Mouse (Mus musculus) liver, embryonic 11.5 days (tissue): Measurements from ENCODE around the gene Tmem19. TPM values are rescaled to one million over a fixed set of nuclear protein-coding genes. Genes with fewer than 3 reads are reported as not detected.

Source experiments
- ATAC-seq: fragments of 200-750 bp; cut with Nextera tagmentation; replicated peaks from 2 replicates; pipeline ENCODE4 v1.8.0; 2017; ENCODE audit warnings: moderate number of reproducible peaks, mild to moderate bottlenecking, moderate TSS enrichment, moderate library complexity; ENCODE audit not compliant: low FRiP score
- DNase-seq: peaks from one replicate; pipeline ENCODE4 v3.0.0-alpha.2; 2017; ENCODE audit warnings: low spot score
- H3K27ac ChIP-seq: fragments of 300-500 bp; sonication (generic); 2 replicates; pipeline ENCODE4 v1.5.1; 2014; ENCODE audit warnings: mild to moderate bottlenecking, low read depth, low read length, control low read depth
- H3K27me3 ChIP-seq: fragments of 300-500 bp; sonication (generic); replicated peaks from 2 replicates; pipeline ENCODE4 v1.6.1; 2014; ENCODE audit warnings: low read length, mixed read lengths; ENCODE audit not compliant: control insufficient read depth, insufficient read depth
- H3K36me3 ChIP-seq: fragments of 300-500 bp; sonication (generic); 2 replicates; pipeline ENCODE4 v1.6.1; 2014; ENCODE audit warnings: mild to moderate bottlenecking, low read length, moderate library complexity, mixed read lengths; ENCODE audit not compliant: control insufficient read depth, insufficient read depth
- H3K4me1 ChIP-seq: fragments of 300-500 bp; sonication (generic); replicated peaks from 2 replicates; pipeline ENCODE4 v1.6.1; 2014; ENCODE audit warnings: low read length, mixed read lengths; ENCODE audit not compliant: control insufficient read depth, insufficient read depth
- H3K4me2 ChIP-seq: fragments of 300-500 bp; sonication (generic); 2 replicates; pipeline ENCODE4 v1.6.1; 2014; ENCODE audit warnings: mild to moderate bottlenecking, control low read depth, moderate library complexity
- H3K4me3 ChIP-seq: fragments of 300-500 bp; sonication (generic); 2 replicates; pipeline ENCODE4 v1.5.1; 2014; ENCODE audit warnings: low read depth, low read length, control low read depth
- H3K9ac ChIP-seq: fragments of 300-500 bp; sonication (generic); 2 replicates; pipeline ENCODE4 v1.6.1; 2014; ENCODE audit warnings: low read depth, low read length, control low read depth
- H3K9me3 ChIP-seq: fragments of 300-500 bp; sonication (generic); 2 replicates; pipeline ENCODE4 v1.6.1; 2016; ENCODE audit warnings: low read length, inconsistent platforms, mixed read lengths; ENCODE audit not compliant: control insufficient read depth
- WGBS: fragments of 180-500 bp; shearing (Covaris S2); extraction: QIAGEN DNeasy Blood & Tissue Kit; methylation state at CpG from one replicate; pipeline ENCODE4 v1.1.7; 2014; 5-methylcytosine and 5-hydroxymethylcytosine counted together
- polyA plus RNA-seq: library from polyadenylated mRNA; unstranded; fragments of >200 nt; fragmentation: Nextera tagmentation; extraction: Ambion mirVana; gene quantifications from 2 replicates; pipeline ENCODE4 v1.2.1, GENCODE M21; 2014

The Tmem19 gene
- polyA plus RNA-seq, 1 experiment from 2014 or later, result 21.2 TPM

DNA sequence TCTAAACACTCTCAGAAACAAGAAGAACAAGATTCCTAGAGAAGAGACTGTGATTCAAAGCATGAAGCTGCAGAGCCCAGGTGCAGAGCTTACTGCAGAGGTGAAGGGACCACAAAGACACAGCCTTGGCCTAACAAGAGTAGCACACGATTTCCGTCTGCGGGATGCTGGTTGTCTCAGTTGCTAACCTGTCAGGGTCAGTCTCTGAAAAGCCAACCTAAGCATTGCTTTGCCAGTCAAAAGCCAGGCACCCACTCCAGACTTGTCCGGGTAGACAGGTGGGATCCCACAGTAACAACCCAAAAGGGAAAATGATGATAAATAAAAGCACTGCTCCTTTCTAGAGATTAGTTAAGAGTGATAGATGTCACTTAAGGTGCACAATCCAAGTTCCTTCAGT, 53.1 kb downstream of the Tmem19 start:
- Histone ChIP-seq H3K27ac (no peak overlapping the region), H3K4me3 (no peak overlapping the region), H3K9me3 (no peaks in the 10 kb centered on the region), H3K4me2 (no peak overlapping the region), H3K9ac (no peak overlapping the region), H3K4me1 (peaks cover 29% of the 10 kb centered on the region), H3K36me3 (no peaks in the 10 kb centered on the region), H3K27me3 (no peaks in the 10 kb centered on the region)
- ATAC-seq (no peak), DNase-seq (no peak)
- 89% methylated on average over 4 of the region's 4 CpGs for WGBS

GRCm38 (mm10) chr10:115307331-115307875, 54.9 kb downstream of the Tmem19 start:
- H3K9me3 ChIP-seq, result no peaks in the 10 kb centered on the region
- no peak overlapping the region for H3K9ac ChIP-seq
- DNase-seq (no peak), ATAC-seq (no peak)
- no peak overlapping the region for H3K27ac ChIP-seq
- H3K4me1 ChIP-seq, result peaks cover 13% of the 10 kb centered on the region
- no peaks in the 10 kb centered on the region; the same call in 1 of the 2 replicates for H3K36me3 ChIP-seq
- H3K27me3 ChIP-seq, result no peaks in the 10 kb centered on the region
- no peak overlapping the region for H3K4me3 ChIP-seq
- 88% methylated on average over 7 of the region's 7 CpGs for WGBS
- H3K4me2 ChIP-seq, result no peak overlapping the region

DNA sequence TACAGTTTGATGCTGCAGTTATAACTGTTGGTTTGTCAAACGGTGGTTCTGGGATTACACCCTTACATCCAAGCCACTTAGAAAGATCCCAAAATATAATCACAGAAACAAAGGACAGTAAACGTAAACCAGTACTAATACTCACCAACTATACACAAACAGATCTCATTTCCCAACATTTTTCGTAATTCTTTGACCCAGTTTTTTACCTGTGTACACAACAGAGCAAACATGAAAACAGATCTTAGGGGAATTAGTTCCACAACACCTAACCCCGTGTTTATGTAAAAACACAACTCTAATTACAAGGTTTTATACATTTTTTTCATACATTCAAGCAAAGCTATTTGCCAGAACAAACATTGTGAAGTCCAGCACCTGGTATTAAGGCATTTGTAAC, 63.6 kb downstream of the Tmem19 start:
- no peaks in the 10 kb centered on the region for H3K4me1 ChIP-seq
- no peaks in the 10 kb centered on the region for H3K27me3 ChIP-seq
- DNase-seq (no peak), ATAC-seq (no peak)
- no peak overlapping the region for H3K27ac ChIP-seq
- H3K9ac ChIP-seq, result no peak overlapping the region
- no peak overlapping the region for H3K4me2 ChIP-seq
- peaks cover 17% of the 10 kb centered on the region for H3K36me3 ChIP-seq
- H3K4me3 ChIP-seq, result no peak overlapping the region
- WGBS, result 88% methylated on average over 4 of the region's 4 CpGs
- H3K9me3 ChIP-seq, result no peaks in the 10 kb centered on the region

DNA sequence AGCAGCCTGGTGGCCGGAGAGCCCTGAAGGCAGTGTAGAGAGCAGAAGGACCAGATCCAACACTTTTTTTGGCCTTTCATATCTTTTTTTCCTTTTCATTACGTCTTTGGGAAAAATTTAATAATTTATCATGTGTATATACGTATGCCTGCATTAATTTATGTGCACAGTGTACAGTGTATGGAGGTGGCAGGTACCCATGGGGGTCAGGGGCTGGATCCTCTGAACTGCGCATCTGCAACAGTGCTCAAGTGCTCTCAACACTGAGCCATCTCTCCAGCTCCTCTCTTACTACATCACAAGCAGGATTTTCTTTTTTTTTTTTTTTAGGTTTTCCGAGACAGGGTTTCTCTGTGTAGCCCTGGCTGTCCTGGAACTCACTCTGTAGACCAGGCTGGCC, 64.7 kb downstream of the Tmem19 start:
- Histone ChIP-seq H3K9me3 (no peaks in the 10 kb centered on the region), H3K9ac (no peak overlapping the region), H3K27ac (no peak overlapping the region), H3K4me3 (no peak overlapping the region), H3K36me3 (peaks cover 19% of the 10 kb centered on the region), H3K4me2 (no peak overlapping the region), H3K27me3 (no peaks in the 10 kb centered on the region), H3K4me1 (no peaks in the 10 kb centered on the region)
- WGBS, result 90% methylated on average over 5 of the region's 5 CpGs
- ATAC-seq, result no peak
- DNase-seq, result no peak

GRCm38 (mm10) chr10:115296401-115296935, 65.8 kb downstream of the Tmem19 start:
- H3K36me3 ChIP-seq, result peaks cover 21% of the 10 kb centered on the region
- 82% methylated on average over 9 of the region's 9 CpGs for WGBS
- no peak overlapping the region for H3K4me2 ChIP-seq
- H3K9me3 ChIP-seq, result no peaks in the 10 kb centered on the region
- no peak overlapping the region for H3K27ac ChIP-seq
- no peak overlapping the region for H3K9ac ChIP-seq
- H3K27me3 ChIP-seq, result no peaks in the 10 kb centered on the region
- H3K4me1 ChIP-seq, result no peaks in the 10 kb centered on the region
- ATAC-seq (peak; percentile 16; the same call in 1 of the 2 replicates), DNase-seq (no peak)
- H3K4me3 ChIP-seq, result no peak overlapping the region

- no peak overlapping the region for H3K4me3 ChIP-seq
- WGBS, result 91% methylated on average over 3 of the region's 3 CpGs
- peaks cover 23% of the 10 kb centered on the region for H3K36me3 ChIP-seq
- H3K4me1 ChIP-seq, result no peaks in the 10 kb centered on the region
- H3K9ac ChIP-seq, result no peak overlapping the region
- no peaks in the 10 kb centered on the region for H3K27me3 ChIP-seq
- DNase-seq, result no peak
- H3K4me2 ChIP-seq, result no peak overlapping the region
- ATAC-seq, result no peak
- no peaks in the 10 kb centered on the region for H3K9me3 ChIP-seq
- no peak overlapping the region for H3K27ac ChIP-seq
These were observed 67.1 kb downstream of the Tmem19 start for GRCm38 (mm10) chr10:115295162-115295561.

DNA sequence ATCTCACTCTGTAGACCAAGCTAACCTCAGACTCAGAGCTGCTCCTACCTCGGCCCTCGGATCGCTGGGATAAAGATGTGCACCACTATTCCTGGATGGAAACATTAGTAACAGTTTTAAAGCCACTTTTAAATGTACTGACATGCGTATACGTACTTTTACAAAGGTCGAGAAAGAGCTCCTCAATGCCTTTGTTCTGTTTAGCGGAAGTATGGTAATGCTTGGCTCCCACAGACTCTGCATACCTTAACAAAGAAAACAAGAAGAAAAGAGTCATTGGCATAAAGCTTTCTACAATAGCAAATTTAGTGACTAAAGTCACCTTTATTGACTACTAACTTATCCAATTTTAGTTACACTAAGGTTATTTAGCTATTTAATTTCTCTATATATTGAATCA, 67.6 kb downstream of the Tmem19 start:
- ATAC-seq, result no peak
- Histone ChIP-seq H3K36me3 (peaks cover 23% of the 10 kb centered on the region), H3K4me3 (no peak overlapping the region), H3K9me3 (no peaks in the 10 kb centered on the region), H3K9ac (no peak overlapping the region), H3K4me1 (no peaks in the 10 kb centered on the region), H3K27me3 (no peaks in the 10 kb centered on the region), H3K4me2 (no peak overlapping the region), H3K27ac (no peak overlapping the region)
- DNase-seq, result no peak
- WGBS, result 92% methylated on average over 7 of the region's 7 CpGs

DNA sequence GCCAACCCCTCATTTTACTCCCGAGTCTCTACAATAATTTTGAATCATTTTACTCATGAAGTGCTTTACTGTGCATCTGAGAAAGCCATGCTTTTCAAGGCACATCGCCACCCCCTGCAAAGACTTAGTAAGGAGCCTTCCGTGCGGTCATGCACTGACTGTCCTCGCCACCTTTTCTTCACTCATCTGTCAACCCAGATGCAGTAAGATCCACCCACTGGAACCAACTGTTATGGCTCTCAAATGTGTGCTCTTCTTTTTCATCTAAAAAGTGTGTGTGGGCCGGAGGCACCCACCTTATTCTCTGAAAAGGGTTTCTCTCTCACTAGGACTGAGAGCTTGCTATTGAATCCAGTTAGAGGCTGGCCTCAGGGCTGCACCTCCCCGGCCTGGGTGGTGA, 68.4 kb downstream of the Tmem19 start:
- no peak overlapping the region for H3K9ac ChIP-seq
- H3K4me3 ChIP-seq, result no peak overlapping the region
- H3K27me3 ChIP-seq, result no peaks in the 10 kb centered on the region
- no peaks in the 10 kb centered on the region for H3K4me1 ChIP-seq
- ATAC-seq (no peak), DNase-seq (no peak)
- WGBS, result 91% methylated on average over 7 of the region's 7 CpGs
- no peak overlapping the region for H3K4me2 ChIP-seq
- H3K9me3 ChIP-seq, result no peaks in the 10 kb centered on the region
- H3K36me3 ChIP-seq, result peaks cover 21% of the 10 kb centered on the region
- H3K27ac ChIP-seq, result no peak overlapping the region

DNA sequence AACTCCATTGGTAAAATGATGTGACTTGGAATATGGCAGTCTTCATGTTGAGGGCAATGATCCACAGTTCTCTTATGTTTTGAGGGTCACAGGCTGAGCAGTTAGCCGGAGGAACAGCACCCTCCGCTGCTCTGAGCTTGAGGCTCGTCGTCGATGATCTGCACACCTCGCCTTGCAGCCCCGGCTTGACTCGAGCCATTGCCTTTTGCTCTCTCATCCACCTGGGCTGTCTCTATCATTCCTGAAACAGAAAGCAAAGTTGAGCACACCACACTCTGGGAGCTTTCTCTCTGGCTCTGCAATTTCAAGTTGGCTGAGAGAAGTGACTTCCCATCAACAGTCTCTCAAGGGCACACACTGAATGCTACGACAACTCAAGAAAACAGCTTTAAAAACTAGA, 71.6 kb downstream of the Tmem19 start:
- no peak overlapping the region for H3K27ac ChIP-seq
- ATAC-seq (no peak), DNase-seq (no peak)
- H3K9ac ChIP-seq, result no peak overlapping the region
- no peaks in the 10 kb centered on the region for H3K27me3 ChIP-seq
- 92% methylated on average over 9 of the region's 9 CpGs for WGBS
- no peak overlapping the region for H3K4me3 ChIP-seq
- no peak overlapping the region for H3K4me2 ChIP-seq
- no peaks in the 10 kb centered on the region for H3K9me3 ChIP-seq
- H3K4me1 ChIP-seq, result no peaks in the 10 kb centered on the region
- H3K36me3 ChIP-seq, result peaks cover 24% of the 10 kb centered on the region
